Mouse (Mus musculus) intestine, postnatal 0 days (tissue): ENCODE results near the gene 1700023F06Rik. TPM values are rescaled to one million over a fixed set of nuclear protein-coding genes. Genes with fewer than 3 reads are reported as not detected.

Experiments
- ATAC-seq: fragments of 200-750 bp; cut with Nextera tagmentation; 2 replicates; pipeline ENCODE4 v1.8.0; 2017; ENCODE audit warnings: mild to moderate bottlenecking, moderate TSS enrichment, moderate library complexity
- H3K27ac ChIP-seq: fragments of 300-500 bp; sonication (generic); 2 replicates; pipeline ENCODE4 v1.5.1; 2014; ENCODE audit warnings: mild to moderate bottlenecking, low read depth, low read length, moderate library complexity
- H3K27me3 ChIP-seq: fragments of 300-500 bp; sonication (generic); replicated peaks from 2 replicates; pipeline ENCODE4 v1.6.1; 2014; ENCODE audit warnings: low read length, mixed read lengths; ENCODE audit not compliant: control insufficient read depth, insufficient read depth
- H3K36me3 ChIP-seq: fragments of 300-500 bp; sonication (generic); 2 replicates; pipeline ENCODE4 v1.6.1; 2014; ENCODE audit warnings: mild to moderate bottlenecking, moderate library complexity; ENCODE audit not compliant: control insufficient read depth, insufficient read depth
- H3K4me1 ChIP-seq: fragments of 300-500 bp; sonication (generic); replicated peaks from 2 replicates; pipeline ENCODE4 v1.6.1; 2014; ENCODE audit warnings: antibody characterized with exemption, low read length, mixed read lengths; ENCODE audit not compliant: control insufficient read depth, insufficient read depth
- H3K4me2 ChIP-seq: fragments of 300-500 bp; sonication (generic); replicated peaks from 2 replicates; pipeline ENCODE4 v1.6.1; 2014; ENCODE audit warnings: low read depth, mild to moderate bottlenecking, moderate library complexity
- H3K4me3 ChIP-seq: fragments of 300-500 bp; sonication (generic); 2 replicates; pipeline ENCODE4 v1.5.1; 2014; ENCODE audit warnings: low read depth, low read length
- H3K9ac ChIP-seq: fragments of 300-500 bp; sonication (generic); 2 replicates; pipeline ENCODE4 v1.6.1; 2014; ENCODE audit warnings: mild to moderate bottlenecking, low read depth, low read length
- H3K9me3 ChIP-seq: fragments of 300-500 bp; sonication (generic); 2 replicates; pipeline ENCODE4 v1.6.1; 2016; ENCODE audit warnings: mixed run types; ENCODE audit not compliant: control insufficient read depth
- CTCF ChIP-seq: sonication (generic); IDR thresholded peaks from 2 replicates; pipeline ENCODE4 v1.5.1; 2016; ENCODE audit warnings: low read depth, mild to moderate bottlenecking, control low read depth, antibody characterized with exemption, moderate library complexity
- WGBS: fragments of 180-500 bp; shearing (Covaris S2); extraction: QIAGEN DNeasy Blood & Tissue Kit; methylation state at CpG from one replicate; pipeline ENCODE4 v1.1.7; 2014; 5-methylcytosine and 5-hydroxymethylcytosine counted together
- polyA plus RNA-seq: library from polyadenylated mRNA; unstranded; fragments of >200 nt; fragmentation: Nextera tagmentation; extraction: Ambion mirVana; gene quantifications from 2 replicates; pipeline ENCODE4 v1.2.1, GENCODE M21; 2015

Gene 1700023F06Rik
- polyA plus RNA-seq, 1 experiment from 2014 or later = 0.77 TPM

DNA sequence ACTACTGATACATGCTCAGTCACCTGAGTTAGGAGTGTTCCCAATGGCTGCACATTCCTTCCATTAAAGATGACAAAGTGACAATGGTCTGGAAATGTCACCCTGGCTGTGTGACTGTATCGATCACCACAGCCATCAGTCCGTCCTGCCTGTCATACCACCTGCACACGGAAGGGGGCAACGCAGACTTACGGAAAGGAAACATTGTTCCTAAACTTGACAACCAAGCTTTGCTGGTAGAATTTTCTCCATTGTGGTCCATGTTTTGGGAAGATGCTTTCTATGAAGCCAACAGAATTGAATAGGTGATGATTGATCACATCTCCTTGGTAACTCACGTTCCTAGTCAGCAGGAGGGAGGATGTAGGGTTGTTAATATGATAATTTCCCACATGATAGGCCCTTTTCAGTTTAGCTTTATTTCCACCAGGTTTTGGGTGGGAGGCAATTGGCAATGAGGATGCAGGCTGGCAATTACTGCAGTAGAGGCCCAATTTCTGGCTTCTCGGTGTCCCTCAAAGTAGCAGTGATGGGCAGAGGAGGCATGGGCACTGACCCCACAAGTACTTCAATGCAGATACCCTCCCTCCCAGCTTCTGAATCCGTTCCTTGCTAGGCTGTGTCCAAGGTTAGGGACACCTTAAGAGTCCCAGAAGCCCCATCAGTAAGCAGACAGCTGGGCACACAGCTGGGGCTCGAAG is 39.5 kb downstream of the 1700023F06Rik start:
- no peak for ATAC-seq
- Histone ChIP-seq H3K9me3 (no peaks in the 10 kb centered on the region), H3K9ac (no peak overlapping the region), H3K27me3 (peaks cover 27% of the 10 kb centered on the region), H3K27ac (no peak overlapping the region), H3K4me3 (no peak overlapping the region), H3K36me3 (no peaks in the 10 kb centered on the region), H3K4me2 (no peak overlapping the region), H3K4me1 (peaks cover 5% of the 10 kb centered on the region; the same call in 1 of the 2 replicates)
- 26% methylated on average over 9 of the region's 9 CpGs for WGBS
- peak; percentile 99 for TF ChIP-seq CTCF

GRCm38 (mm10) chr11:103164391-103164790 is 44.0 kb downstream of the 1700023F06Rik start:
- 16% methylated on average over 10 of the region's 10 CpGs for WGBS
- no peak for TF ChIP-seq CTCF
- no peak overlapping the region for H3K9ac ChIP-seq
- H3K4me1 ChIP-seq = no peaks in the 10 kb centered on the region
- H3K4me3 ChIP-seq = no peak overlapping the region
- no peaks in the 10 kb centered on the region for H3K9me3 ChIP-seq
- peak overlapping the region; percentile 27; the same call in 1 of the 2 replicates for H3K4me2 ChIP-seq
- no peak for ATAC-seq
- 0 out of 2 replicates have a peak, but pooled peaks cover 2% of the 10 kb centered on the region for H3K27me3 ChIP-seq
- no peaks in the 10 kb centered on the region for H3K36me3 ChIP-seq
- no peak overlapping the region for H3K27ac ChIP-seq

DNA sequence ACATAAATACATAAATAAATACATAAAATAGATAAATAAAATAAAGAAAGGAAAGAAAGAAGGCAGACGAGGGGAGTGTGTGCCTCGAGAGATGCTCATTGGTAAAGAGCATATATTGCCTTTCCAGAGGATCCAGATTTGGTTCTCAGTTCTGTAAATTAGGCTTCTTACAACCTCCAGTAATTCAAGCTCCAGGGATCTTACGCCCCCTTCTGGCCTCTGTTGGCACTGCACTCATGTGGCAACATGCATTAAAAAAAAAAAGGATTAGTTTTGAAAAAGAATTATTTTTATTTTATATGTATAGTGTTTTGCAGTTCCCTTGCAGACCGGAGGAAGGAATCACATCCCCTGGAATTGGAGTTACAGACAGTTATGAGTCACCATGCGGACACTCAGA is 46.2 kb downstream of the 1700023F06Rik start:
- TF ChIP-seq CTCF = peak; percentile 55
- no peak for ATAC-seq
- Histone ChIP-seq H3K4me1 (no peaks in the 10 kb centered on the region), H3K9me3 (no peaks in the 10 kb centered on the region), H3K27me3 (no peaks in the 10 kb centered on the region), H3K4me3 (no peak overlapping the region), H3K4me2 (no peak overlapping the region), H3K9ac (no peak overlapping the region), H3K36me3 (no peaks in the 10 kb centered on the region), H3K27ac (no peak overlapping the region)
- WGBS = 88% methylated on average over 5 of the region's 5 CpGs

DNA sequence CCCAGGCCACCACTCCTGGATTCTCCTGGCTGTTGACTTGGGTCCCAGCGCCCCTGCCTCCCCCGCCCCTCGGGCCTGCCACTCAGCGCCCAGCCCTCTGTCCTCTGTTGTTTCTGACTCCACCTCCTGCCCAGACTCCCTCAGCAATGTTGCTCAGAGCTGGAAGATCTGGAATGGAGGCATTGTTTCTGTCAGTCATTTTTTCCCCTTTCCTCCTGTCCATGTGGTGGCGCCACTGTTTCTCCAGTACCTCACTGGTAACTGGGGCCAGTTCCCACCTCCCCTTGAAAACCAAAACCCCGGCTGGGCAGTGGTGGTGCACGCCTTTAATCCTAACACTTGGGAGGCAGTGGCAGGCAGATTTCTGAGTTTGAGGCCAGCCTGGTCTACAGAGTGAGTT is 46.9 kb downstream of the 1700023F06Rik start:
- WGBS = 78% methylated on average over 7 of the region's 7 CpGs
- H3K4me1 ChIP-seq = no peaks in the 10 kb centered on the region
- H3K27me3 ChIP-seq = no peaks in the 10 kb centered on the region
- no peaks in the 10 kb centered on the region for H3K36me3 ChIP-seq
- H3K4me2 ChIP-seq = no peak overlapping the region
- H3K9me3 ChIP-seq = no peaks in the 10 kb centered on the region
- H3K27ac ChIP-seq = no peak overlapping the region
- H3K9ac ChIP-seq = no peak overlapping the region
- TF ChIP-seq CTCF = peak; percentile 52
- no peak for ATAC-seq
- no peak overlapping the region for H3K4me3 ChIP-seq

- H3K27me3 ChIP-seq = no peaks in the 10 kb centered on the region
- no peak overlapping the region for H3K4me2 ChIP-seq
- ATAC-seq = no peak
- no peaks in the 10 kb centered on the region for H3K4me1 ChIP-seq
- WGBS = 90% methylated on average over 11 of the region's 11 CpGs
- no peak for TF ChIP-seq CTCF
- no peaks in the 10 kb centered on the region for H3K9me3 ChIP-seq
- H3K36me3 ChIP-seq = no peaks in the 10 kb centered on the region
- H3K9ac ChIP-seq = no peak overlapping the region
- no peak overlapping the region for H3K4me3 ChIP-seq
- H3K27ac ChIP-seq = no peak overlapping the region
These were observed 47.6 kb downstream of the 1700023F06Rik start for GRCm38 (mm10) chr11:103160738-103161137.

DNA sequence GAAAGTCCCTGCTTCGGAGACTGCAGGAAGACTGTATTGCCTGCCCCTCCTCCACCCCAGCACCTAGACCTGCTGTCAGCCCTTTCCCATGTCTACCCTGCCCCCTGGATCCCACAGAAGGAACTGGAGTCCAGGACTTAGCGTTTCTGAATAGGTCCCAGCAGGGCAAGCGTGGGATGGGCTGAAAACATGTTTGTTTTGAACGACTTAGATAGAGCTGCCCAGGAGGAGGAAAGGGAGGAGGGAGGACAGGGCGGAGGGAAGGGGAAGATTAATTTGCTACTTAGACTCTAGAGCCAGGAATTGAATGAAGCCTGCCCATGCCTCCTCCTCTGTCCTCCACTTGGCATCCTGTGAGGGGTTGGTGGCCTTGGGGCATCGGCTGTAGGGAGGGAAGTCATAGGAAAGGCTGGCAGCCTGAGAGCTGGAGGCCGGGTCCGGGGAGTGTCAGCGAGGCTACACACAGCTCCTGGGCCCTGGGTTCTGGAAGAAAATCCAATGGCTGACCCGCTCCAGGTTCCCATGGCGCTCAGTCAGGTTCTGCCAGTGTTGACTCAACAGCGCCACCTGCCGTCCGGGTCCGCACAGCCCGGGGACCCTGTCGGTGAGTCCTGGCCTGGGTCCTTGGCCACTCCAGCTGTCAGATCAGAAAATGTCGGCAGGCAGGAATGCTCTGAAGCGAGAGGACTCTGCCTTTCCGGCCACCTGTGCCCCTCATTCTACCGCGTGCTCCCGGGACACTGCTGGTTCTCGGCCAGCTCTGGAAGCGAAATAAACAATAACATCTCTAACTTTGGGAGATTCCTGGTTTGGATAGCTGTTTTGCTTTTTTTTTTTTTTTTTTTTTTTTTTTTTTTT is 49.5 kb downstream of the 1700023F06Rik start:
- H3K9me3 ChIP-seq = no peaks in the 10 kb centered on the region
- no peaks in the 10 kb centered on the region for H3K27me3 ChIP-seq
- H3K4me1 ChIP-seq = no peaks in the 10 kb centered on the region
- 2% methylated on average over 25 of the region's 25 CpGs for WGBS
- 0 out of 2 replicates have a peak overlapping the region, but pooled peaks have one; percentile 23 for H3K9ac ChIP-seq
- H3K4me2 ChIP-seq = peak overlapping the region; percentile 82
- peak overlapping the region; percentile 30; the same call in 1 of the 2 replicates for H3K27ac ChIP-seq
- ATAC-seq = peak; percentile 96
- peak; percentile 96 for TF ChIP-seq CTCF
- H3K4me3 ChIP-seq = peak overlapping the region; percentile 33
- H3K36me3 ChIP-seq = no peaks in the 10 kb centered on the region
